Mouse (Mus musculus) megakaryocyte-erythroid progenitor cell, adult 5 weeks (primary cell): Measurements from ENCODE around the gene Phf11b. TPM values are rescaled to one million over a fixed set of nuclear protein-coding genes. Genes with fewer than 3 reads are reported as not detected.

Experiments
- polyA plus RNA-seq: library from polyadenylated mRNA; stranded (reverse); fragments of >175 nt; gene quantifications from 2 replicates; pipeline ENCODE4 v1.2.3, GENCODE M21; 2012

The Phf11b gene
- 0.24 and 0.25 TPM in 2 replicates for polyA plus RNA-seq

DNA sequence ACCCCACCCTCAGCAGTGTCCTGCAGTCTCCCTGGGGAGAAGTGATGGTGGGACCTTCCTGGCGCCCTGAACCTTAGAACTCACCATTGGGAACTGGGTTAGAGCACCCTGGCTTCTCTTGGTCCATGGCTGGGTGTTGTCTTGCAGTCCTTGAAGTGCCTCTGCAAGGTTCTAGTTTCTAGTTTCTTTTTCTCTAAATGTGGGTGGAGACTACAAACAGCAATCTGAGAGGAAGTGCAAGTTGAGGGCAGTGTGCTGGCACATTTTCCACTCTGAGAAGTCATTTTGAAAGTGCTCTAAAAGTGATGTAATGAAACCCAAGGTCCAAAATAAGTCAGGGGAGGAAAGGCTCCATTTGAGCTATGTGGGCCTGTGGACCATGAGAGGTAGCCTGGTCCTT is at the start of gene Phf11b:
Gene Phf11b, minus strand, starts transcription at position 163 of the 400 bp plus-strand sequence.

GRCm38 (mm10) chr14:59365244-59365644 is 24.1 kb upstream of the Phf11b start, which contains the start of gene Phf11d:
Phf11d (minus strand) TSS chr14:59365470.

DNA sequence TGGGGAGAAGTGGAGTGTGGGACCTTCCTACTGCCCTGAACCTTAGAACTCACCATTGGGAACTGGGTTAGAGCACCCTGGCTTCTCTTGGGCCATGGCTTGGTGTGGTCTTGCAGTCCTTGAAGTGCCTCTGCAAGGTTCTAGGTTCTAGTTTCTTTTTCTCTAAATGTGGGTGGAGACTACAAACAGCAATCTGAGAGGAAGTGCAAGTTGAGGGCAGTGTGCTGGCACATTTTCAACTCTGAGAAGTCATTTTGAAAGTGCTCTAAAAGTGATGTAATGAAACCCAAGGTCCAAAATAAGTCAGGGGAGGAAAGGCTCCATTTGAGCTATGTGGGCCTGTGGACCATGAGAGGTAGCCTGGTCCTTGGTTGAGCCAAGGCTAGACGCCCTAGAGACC is 43.8 kb downstream of the Phf11b start, which contains the start of gene Phf11a:
Gene Phf11a, minus strand, starts transcription at position 132 of the 400 bp plus-strand sequence.

Other genes with a start within 250 kb of the Phf11b start
- not detected in 2 replicates for gene 1700129C05Rik, start 198.5 kb downstream of the Phf11b start, polyA plus RNA-seq
- gene Gm5142, start 162.6 kb downstream of the Phf11b start, polyA plus RNA-seq: not detected in 2 replicates
- 3.8 and 4.1 TPM in 2 replicates for gene Rcbtb1, start 140.1 kb downstream of the Phf11b start, polyA plus RNA-seq
- not detected in 2 replicates for gene Gm6904, start 81.1 kb downstream of the Phf11b start, polyA plus RNA-seq
- gene Phf11a, start 43.8 kb downstream of the Phf11b start, polyA plus RNA-seq: 0.14 TPM in 1 of 2 replicates, not detected in the other
- gene Phf11d, start 24.1 kb upstream of the Phf11b start, polyA plus RNA-seq: 0.28 and 0.30 TPM in 2 replicates
- 0.05 and 0.10 TPM in 2 replicates for gene Phf11c, start 54.0 kb upstream of the Phf11b start, polyA plus RNA-seq
- 6.3 and 10.0 TPM in 2 replicates for gene Setdb2, start 99.5 kb upstream of the Phf11b start, polyA plus RNA-seq
- 1.4 and 2.2 TPM in 2 replicates for gene Cab39l, start 99.6 kb upstream of the Phf11b start, polyA plus RNA-seq